Mouse (Mus musculus) thymus, postnatal 36 days (tissue): ENCODE measurements at regions not wholly inside any gene's neighbourhood (a gene's known extent, or its start where the extent isn't known, plus 50 kb on each side); places are given as distances from the start of the nearest gene placed in this dataset.
"Not testable (repeated sequence)": the region's sequence is repeated elsewhere in the genome, so short reads cannot be mapped to it uniquely, and the experiment has no call there.

Experiments
- DNase-seq, 2 experiments: peaks; one replicate each; pipeline ENCODE4 v3.0.0; 2022; ENCODE audit warnings: mixed read lengths in 2 of 2

GRCm38 (mm10) chr8:20812164-20812872 is 80.2 kb upstream of the Defb33 start:
- DNase-seq: peak in 1 of 2 experiments; percentile 9

GRCm38 (mm10) chr8:20813493-20813892 is 79.0 kb upstream of the Defb33 start:
- DNase-seq: not testable (repeated sequence)

DNA sequence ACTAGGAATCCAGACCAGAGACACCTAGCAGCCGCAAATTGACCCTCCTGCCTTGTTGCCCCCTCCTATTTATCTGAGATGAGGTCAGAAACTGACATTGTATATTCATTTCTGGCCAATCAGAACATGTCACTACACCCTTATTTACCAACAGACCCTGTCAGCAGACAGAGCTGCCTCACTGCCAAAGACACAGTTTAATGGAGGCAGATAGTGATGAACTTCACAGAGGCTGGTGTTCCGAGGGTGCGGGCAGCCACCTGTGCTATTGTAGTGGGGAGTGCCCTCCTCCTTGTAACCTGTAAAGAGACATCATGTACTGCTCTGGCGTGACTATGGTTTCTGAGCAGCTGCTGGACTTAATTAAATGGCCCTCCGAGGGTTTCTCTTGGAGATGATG is 70.0 kb upstream of the Defb33 start:
- DNase-seq: peak; percentile 27 to 32

DNA sequence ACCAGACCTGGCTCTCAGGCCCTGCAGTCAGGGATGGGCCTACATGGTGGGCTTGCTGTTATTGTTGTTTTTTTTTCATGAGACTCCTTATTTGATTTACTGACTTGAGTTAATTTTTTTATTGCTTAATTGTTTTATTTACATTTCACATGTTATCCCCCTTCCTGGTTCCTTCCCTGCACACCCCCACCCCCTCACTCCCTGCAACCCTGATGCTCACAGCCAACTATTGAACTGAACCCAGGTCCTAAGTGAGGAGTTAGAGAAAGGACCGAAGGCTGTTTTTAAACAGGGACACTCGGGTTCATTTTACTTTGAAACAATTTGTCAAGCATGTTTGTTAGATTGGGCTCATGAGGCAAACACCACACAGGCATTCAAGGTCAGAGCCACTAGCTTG is 69.2 kb upstream of the Defb33 start:
- peak in 1 of 2 experiments; percentile 9 for DNase-seq

GRCm38 (mm10) chr8:20839481-20839880 is 53.0 kb upstream of the Defb33 start:
- not testable (repeated sequence) for DNase-seq
